Mouse (Mus musculus) CH12.LX (cell line): ENCODE results near the gene Slc22a14.

Source experiments
- BHLHE40 ChIP-seq: IDR thresholded peaks from 2 replicates; pipeline ENCODE4 v1.6.1; 2011; ENCODE audit warnings: mild to moderate bottlenecking, low read depth, low read length, improper control_type of control experiment
- CTCF ChIP-seq, 2 experiments: IDR thresholded peaks in 1 of 2; conservative IDR thresholded peaks in 1 of 2; 2 replicates each; pipeline ENCODE4 v1.5.1; 2011 to 2012; ENCODE audit warnings: low read depth in 2 of 2, low read length in 2 of 2, improper control_type of control experiment in 1 of 2, inconsistent platforms in 1 of 2, mild to moderate bottlenecking in 1 of 2, moderate library complexity in 1 of 2
- EP300 ChIP-seq: IDR thresholded peaks from 2 replicates; pipeline ENCODE4 v1.6.1; 2011; ENCODE audit warnings: low read length, improper control_type of control experiment
- HCFC1 ChIP-seq: IDR thresholded peaks from 2 replicates; pipeline ENCODE4 v1.6.1; 2012; ENCODE audit warnings: low read depth, mild to moderate bottlenecking, inconsistent platforms, low read length, improper control_type of control experiment
- JUND ChIP-seq: conservative IDR thresholded peaks from 2 replicates; pipeline ENCODE4 v1.6.1; 2011; ENCODE audit warnings: low read depth, low read length, improper control_type of control experiment
- MEF2A ChIP-seq: IDR thresholded peaks from 2 replicates; pipeline ENCODE4 v1.6.1; 2014; ENCODE audit warnings: low read depth, mild to moderate bottlenecking, inconsistent platforms, low read length, improper control_type of control experiment, borderline replicate concordance
- NELFE ChIP-seq: IDR thresholded peaks from 2 replicates; pipeline ENCODE4 v1.6.1; 2011; ENCODE audit warnings: low read depth, low read length, improper control_type of control experiment
- POLR2A ChIP-seq: IDR thresholded peaks from 2 replicates; pipeline ENCODE4 v1.6.1; 2011; ENCODE audit warnings: low read depth, mild to moderate bottlenecking, improper control_type of control experiment, low read length
- TCF12 ChIP-seq: IDR thresholded peaks from 2 replicates; pipeline ENCODE4 v1.6.1; 2014; ENCODE audit warnings: low read depth, mild to moderate bottlenecking, inconsistent platforms, low read length, improper control_type of control experiment
- USF1 ChIP-seq: IDR thresholded peaks from 2 replicates; pipeline ENCODE4 v1.6.1; 2014; ENCODE audit warnings: low read depth, mild to moderate bottlenecking, inconsistent platforms, low read length, improper control_type of control experiment
- ZNF384 ChIP-seq: IDR thresholded peaks from 2 replicates; pipeline ENCODE4 v1.6.1; 2012; ENCODE audit warnings: low read depth, low read length, improper control_type of control experiment, inconsistent platforms

DNA sequence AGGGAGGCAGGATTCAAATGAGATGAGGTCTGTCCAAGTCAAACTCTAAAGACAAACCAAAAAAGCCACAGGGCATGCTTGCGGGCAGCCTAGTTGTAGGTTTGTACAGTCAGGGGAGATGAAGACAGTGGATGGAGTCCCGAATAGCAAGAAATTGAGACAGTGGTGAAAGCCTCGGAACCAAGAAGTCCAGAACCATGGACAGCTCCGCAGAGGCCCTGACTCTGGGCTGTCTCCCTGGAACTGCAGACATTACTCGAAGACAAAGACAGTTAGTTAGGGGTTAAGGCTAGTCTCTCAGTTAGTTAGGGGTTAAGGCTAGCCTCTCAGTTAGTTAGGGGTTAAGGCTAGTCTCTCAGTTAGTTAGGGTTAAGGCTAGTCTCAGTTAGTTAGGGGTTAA is 23.6 kb upstream of the Slc22a14 start:
- TF ChIP-seq BHLHE40 (no peak), JUND (no peak), HCFC1 (no peak), POLR2A (no peak), MEF2A (no peak), ZNF384 (no peak), CTCF (conservative IDR thresholded peaks at IDR 0.05 in 1 of 2, IDR thresholded peaks at IDR 0.05 in 1 of 2; ENCODE audit: low read depth in 2 of 2, low read length in 2 of 2) (no peak), TCF12 (no peak), NELFE (no peak), USF1 (no peak), EP300 (no peak)
